Mouse (Mus musculus) left cerebral cortex, adult 11 months (tissue): Measurements from ENCODE around the gene Ppm1b.

Experiments
- DNase-seq: peaks from one replicate; pipeline ENCODE4 v3.0.0; 2022; ENCODE audit warnings: low spot score

Ppm1b gene

GRCm38 (mm10) chr17:85072383-85072782, 115.8 kb downstream of the Ppm1b start:
- DNase-seq = no peak

DNA sequence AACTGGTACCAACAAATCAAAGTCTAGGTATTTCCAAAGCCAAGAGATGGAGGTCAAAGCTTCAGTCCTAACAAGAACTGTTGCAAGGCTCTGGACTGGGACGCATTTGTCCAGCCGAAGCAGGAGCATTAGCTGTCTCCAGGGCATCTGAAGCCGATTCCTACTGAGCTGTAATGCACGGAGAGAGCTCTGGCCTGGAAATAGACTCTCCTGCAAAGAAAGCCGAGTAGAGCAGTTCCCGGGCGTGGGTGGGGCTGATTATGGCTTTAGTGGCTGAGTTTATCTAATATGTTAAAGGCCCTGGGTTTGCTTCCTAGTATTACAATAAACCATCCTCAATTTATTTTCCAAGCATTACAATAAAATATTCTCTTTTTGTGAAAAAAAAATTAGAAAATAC, 116.7 kb downstream of the Ppm1b start:
- DNase-seq = no peak
